Mouse (Mus musculus): ENCODE results near the gene AC124108.1.

GRCm38 (mm10) chr1:132201936-132202335 lies 10.7 kb downstream of the AC124108.1 start:
- TF ChIP-seq CTCF (IDR thresholded peaks at IDR 0.05; ENCODE audit: control insufficient read depth, insufficient read depth, insufficient read length), result no peak
- TF ChIP-seq USF1 (IDR thresholded peaks at IDR 0.05; ENCODE audit: low read depth), result no peak
- TF ChIP-seq MAX (IDR thresholded peaks at IDR 0.05), result no peak
- TF ChIP-seq CEBPB (IDR thresholded peaks at IDR 0.05; ENCODE audit: low read depth), result no peak
- TF ChIP-seq MYOG (IDR thresholded peaks at IDR 0.05; ENCODE audit: control insufficient read depth, extremely low read depth, insufficient read length), result no peak

Data from C2C12 (cell line).